Mouse (Mus musculus): ENCODE data around the gene Khsrp. TPM values are rescaled to one million over a fixed set of nuclear protein-coding genes. Genes with fewer than 3 reads are reported as not detected.

Khsrp gene
- polyA plus RNA-seq (2012): 284 and 303 TPM in 2 replicates

DNA sequence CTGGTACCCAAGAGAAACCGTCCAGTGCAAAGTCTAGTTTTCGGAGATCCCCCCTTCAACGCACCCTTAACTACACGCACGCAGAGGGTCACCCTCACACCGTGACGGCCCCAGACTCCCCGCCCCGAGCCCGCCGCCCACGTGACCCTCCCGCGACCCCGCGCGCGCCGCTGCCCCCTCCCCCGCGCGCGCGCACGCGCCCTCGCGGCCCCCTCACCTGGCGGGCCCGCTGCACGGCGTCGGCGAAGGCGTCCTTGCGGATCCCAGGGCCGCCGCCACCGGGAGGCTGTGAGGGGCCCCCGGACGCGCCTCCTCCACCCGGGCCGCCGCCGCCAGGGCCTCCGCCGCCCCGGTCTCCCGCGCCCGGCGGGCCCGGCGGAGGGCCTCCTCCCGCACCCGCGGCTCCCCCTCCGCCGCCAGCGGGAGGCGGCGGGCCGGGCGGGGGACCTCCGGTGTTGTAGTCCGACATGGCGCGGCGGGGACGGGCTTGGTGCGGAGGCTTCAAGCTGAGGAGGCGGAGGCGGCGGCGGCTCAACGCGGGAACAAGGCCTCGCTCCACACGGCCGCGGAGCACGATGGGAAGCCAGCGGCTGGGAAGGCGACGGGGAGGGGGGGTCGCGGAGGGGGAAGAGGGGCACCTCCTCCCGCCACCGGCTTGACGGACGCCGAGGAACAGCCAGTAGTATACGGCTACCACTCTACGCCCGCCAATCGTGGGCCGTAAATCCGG is at the start of gene Khsrp:
Gene Khsrp (minus strand): TSS at position 592 of the 730 bp plus-strand sequence.

DNA sequence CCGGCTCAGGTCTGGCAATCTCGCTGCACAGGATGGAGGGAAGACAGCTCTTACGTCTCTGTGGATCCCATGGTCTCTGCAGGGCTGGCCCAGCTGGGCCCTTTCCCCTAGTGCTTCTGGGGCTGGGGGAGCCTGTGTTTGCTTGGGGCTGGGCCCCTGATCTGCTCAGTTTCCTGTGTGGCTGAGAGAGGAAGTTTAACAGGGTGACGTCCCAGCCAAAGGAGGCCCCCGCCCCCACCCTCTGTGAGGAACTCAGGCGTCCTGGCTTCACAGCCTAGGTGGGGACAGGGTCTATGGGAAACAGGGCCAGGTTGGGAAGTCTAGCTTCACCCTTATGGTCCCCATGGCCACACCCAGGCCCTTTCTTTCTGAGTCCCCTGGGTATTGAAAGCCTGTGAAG is 47.0 kb upstream of the Khsrp start, which contains the start of gene Dennd1c:
Gene Dennd1c (minus strand): TSS at position 179 of the 400 bp plus-strand sequence.

DNA sequence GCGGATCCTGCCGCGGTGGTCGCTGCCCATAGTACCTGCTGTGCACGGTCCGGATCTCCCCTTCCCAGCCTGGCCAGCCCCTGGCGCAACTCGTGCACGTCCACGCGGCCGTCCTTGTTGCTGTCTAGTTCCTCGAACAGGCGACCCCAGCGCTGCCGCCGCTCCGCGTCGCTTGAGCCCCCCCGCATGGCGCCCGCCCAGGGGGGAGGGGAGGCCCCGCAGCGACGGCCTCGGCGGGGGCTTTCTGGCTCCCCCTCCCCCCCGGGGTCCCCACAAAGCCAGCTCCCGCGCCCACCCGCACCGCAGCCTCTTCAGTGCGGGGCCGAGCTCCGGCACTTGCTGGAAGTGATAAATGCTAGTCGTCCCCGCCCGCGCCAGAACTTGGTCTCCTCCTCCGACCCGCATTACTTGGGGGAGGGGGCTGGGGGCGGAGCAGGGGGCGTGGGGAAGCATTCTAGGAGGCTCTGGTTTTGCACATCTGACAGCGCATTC is 28.2 kb upstream of the Khsrp start, which contains the start of gene Slc25a23:
Gene Slc25a23 (minus strand): TSS at position 378 of the 492 bp plus-strand sequence.

GRCm38 (mm10) chr17:57058891-57059485 is 27.7 kb upstream of the Khsrp start, which contains the start of gene Crb3:
TSS of gene Crb3 (plus strand) at chr17:57059105.

DNA sequence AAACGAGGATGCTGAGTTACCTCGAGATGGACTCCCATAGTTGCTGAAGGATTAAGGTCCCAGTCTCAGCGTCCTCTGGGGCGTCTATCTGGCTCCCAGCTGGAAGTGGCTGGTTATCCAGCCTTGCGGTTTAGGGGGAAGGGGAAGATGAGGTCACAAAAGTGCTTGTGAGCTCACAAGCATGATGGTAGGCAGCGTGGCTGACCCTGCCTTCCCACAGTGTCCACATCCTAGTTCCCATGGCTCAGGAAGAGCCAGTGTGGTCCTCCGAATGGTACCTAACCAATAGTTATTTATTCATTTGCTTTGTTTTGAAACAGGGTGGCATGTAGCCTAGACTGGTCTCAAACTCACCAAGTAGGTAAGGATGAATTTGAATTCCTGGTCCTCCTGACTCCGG is 10.2 kb upstream of the Khsrp start, which contains the start of gene Slc25a41:
Gene Slc25a41 (minus strand): TSS at position 101 of the 400 bp plus-strand sequence.

GRCm38 (mm10) chr17:57011236-57012141 is 19.8 kb downstream of the Khsrp start, which contains the start of the genes Gtf2f1 and Gm17949:
TSS of gene Gtf2f1 (minus strand) at chr17:57011288.
TSS of gene Gm17949 (plus strand) at chr17:57011469.

DNA sequence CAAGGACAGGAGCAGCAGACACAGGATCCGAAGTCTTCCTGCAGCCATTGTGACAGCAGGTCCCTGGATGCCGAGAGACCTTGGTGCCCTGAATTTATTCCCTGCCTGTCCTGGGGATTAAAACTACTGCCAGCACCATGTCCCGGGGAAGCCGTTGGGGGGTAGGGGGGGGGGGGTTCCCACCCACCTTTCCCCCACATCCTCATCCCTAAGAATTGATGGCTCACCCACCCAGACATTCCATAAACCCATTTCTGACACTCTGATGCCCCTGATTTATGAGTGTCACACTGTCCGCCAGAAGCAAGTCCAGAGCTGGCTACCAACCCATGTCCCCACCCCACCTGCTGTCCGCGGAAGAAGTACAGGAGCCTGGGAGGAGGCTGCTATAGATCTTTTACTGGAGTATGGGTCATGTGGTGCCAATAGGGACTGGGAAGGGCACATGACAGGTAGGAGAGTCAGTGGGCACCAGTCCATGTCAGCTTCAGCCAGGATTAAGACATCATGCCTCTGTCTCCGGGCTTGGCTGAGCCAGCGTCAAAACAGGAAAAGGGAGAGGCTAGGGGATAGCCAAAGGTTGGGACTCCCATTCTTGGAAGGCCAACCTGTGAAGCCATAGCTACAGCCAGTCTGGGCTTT is 31.2 kb downstream of the Khsrp start, which contains the start of gene Pspn:
Gene Pspn (minus strand): TSS at position 51 of the 642 bp plus-strand sequence.

GRCm38 (mm10) chr17:56997029-56997667 is 34.2 kb downstream of the Khsrp start, which contains the start of gene Alkbh7:
TSS of gene Alkbh7 (plus strand) at chr17:56997339.

GRCm38 (mm10) chr17:56990115-56990746 is 41.1 kb downstream of the Khsrp start, which contains the start of gene Clpp:
TSS of gene Clpp (plus strand) at chr17:56990305.

GRCm38 (mm10) chr17:56982013-56982412 is 49.3 kb downstream of the Khsrp start, which contains the start of gene Acer1:
TSS of gene Acer1 (minus strand) at chr17:56982126.

Other genes starting within 250 kb of the Khsrp start
- gene Rfx2, start 200.5 kb downstream of the Khsrp start, polyA plus RNA-seq (2012): 36.0 and 39.0 TPM in 2 replicates
- gene Acsbg2, start 157.1 kb downstream of the Khsrp start, polyA plus RNA-seq (2012): not detected in 2 replicates
- 0.03 TPM in 1 of 2 replicates, not detected in the other for gene 1700061G19Rik, start 156.0 kb downstream of the Khsrp start, polyA plus RNA-seq (2012)
- gene Mllt1, start 96.1 kb downstream of the Khsrp start, polyA plus RNA-seq (2012): 161 and 162 TPM in 2 replicates
- gene Acer1, start 49.4 kb downstream of the Khsrp start, polyA plus RNA-seq (2012): 0.05 TPM in 1 of 2 replicates, not detected in the other
- 188 and 191 TPM in 2 replicates for gene Clpp, start 41.2 kb downstream of the Khsrp start, polyA plus RNA-seq (2012)
- gene Alkbh7, start 34.2 kb downstream of the Khsrp start, polyA plus RNA-seq (2012): 39.5 and 41.4 TPM in 2 replicates
- 0.53 and 0.57 TPM in 2 replicates for gene Pspn, start 31.5 kb downstream of the Khsrp start, polyA plus RNA-seq (2012)
- gene Gtf2f1, start 20.2 kb downstream of the Khsrp start, polyA plus RNA-seq (2012): 163 and 222 TPM in 2 replicates
- 0.05 TPM in 1 of 2 replicates, not detected in the other for gene Gm17949, start 20.1 kb downstream of the Khsrp start, polyA plus RNA-seq (2012)
- not detected in 2 replicates for gene Slc25a41, start 10.1 kb upstream of the Khsrp start, polyA plus RNA-seq (2012)
- gene Crb3, start 27.6 kb upstream of the Khsrp start, polyA plus RNA-seq (2012): 0.50 and 0.56 TPM in 2 replicates
- gene Slc25a23, start 28.3 kb upstream of the Khsrp start, polyA plus RNA-seq (2012): 19.3 and 25.8 TPM in 2 replicates
- gene Dennd1c, start 47.0 kb upstream of the Khsrp start, polyA plus RNA-seq (2012): 26.9 and 27.3 TPM in 2 replicates
- 0.17 and 0.61 TPM in 2 replicates for gene Tubb4a, start 56.3 kb upstream of the Khsrp start, polyA plus RNA-seq (2012)
- gene Tnfsf9, start 73.8 kb upstream of the Khsrp start, polyA plus RNA-seq (2012): 6.1 and 9.5 TPM in 2 replicates
- 0.13 and 0.18 TPM in 2 replicates for gene Cd70, start 118.3 kb upstream of the Khsrp start, polyA plus RNA-seq (2012)
- 3.9 and 5.0 TPM in 2 replicates for gene Tnfsf14, start 162.7 kb upstream of the Khsrp start, polyA plus RNA-seq (2012)
- gene C3, start 196.6 kb upstream of the Khsrp start, polyA plus RNA-seq (2012): 55.0 and 62.5 TPM in 2 replicates
- gene Gpr108, start 216.9 kb upstream of the Khsrp start, polyA plus RNA-seq (2012): 34.4 and 35.6 TPM in 2 replicates
- 23.5 and 31.9 TPM in 2 replicates for gene Trip10, start 217.9 kb upstream of the Khsrp start, polyA plus RNA-seq (2012)
- gene Vav1, start 247.6 kb upstream of the Khsrp start, polyA plus RNA-seq (2012): 79.1 and 90.5 TPM in 2 replicates

Measured in megakaryocyte-erythroid progenitor cell, adult 5 weeks (primary cell).